Mouse (Mus musculus) right cerebral cortex, adult 18-20 months (tissue): ENCODE measurements around the gene Dexi.

Experiments used
- DNase-seq: peaks from one replicate; pipeline ENCODE4 v3.0.0; 2022; ENCODE audit warnings: mixed read lengths

Gene Dexi

GRCm38 (mm10) chr16:10453872-10454582 lies 88.8 kb downstream of the Dexi start:
- DNase-seq = no peak
